Comparison of ENCODE assay signal across 9 mouse cellular contexts in genomic region chr11:117786294-117786693, GRCm38 (mm10). TPM values are rescaled to one million over a fixed set of nuclear protein-coding genes. Genes with fewer than 3 reads are reported as not detected.
A peak's percentile ranks its signal among the peaks of the same experiment; 100 is the strongest.
DNase-seq lines count a peak whose midpoint lies in the region; ATAC-seq and TF ChIP-seq lines count a peak whose summit lies in the region.
"Had no signal": no experiment of that assay in that cellular context is flagged by ENCODE, and none has a peak within 500 bp of the region (broad histone marks: within the 10 kb centered on the region; RNA-seq: fewer than 3 reads in every experiment).

No protein-coding gene starts in this region.

- H3K9ac ChIP-seq in intestine, embryonic 14.5 days (ENCODE audit: low read length), result no peak overlapping the region
- no peak overlapping the region for H3K9ac ChIP-seq in intestine, embryonic 15.5 days
- H3K9ac ChIP-seq in liver, embryonic 12.5 days, result no peak overlapping the region; the same call in 1 of the 2 replicates
- H3K9ac ChIP-seq: embryonic facial prominence, embryonic 15.5 days had no signal

- H3K4me1 ChIP-seq in intestine, embryonic 14.5 days (replicated peaks; ENCODE audit: control insufficient read depth, insufficient read depth, low read length), result peaks cover 18% of the 10 kb centered on the region
- H3K4me1 ChIP-seq in intestine, embryonic 15.5 days (replicated peaks), result peaks cover 29% of the 10 kb centered on the region
- 0 out of 2 replicates have a peak, but pooled peaks cover 2% of the 10 kb centered on the region for H3K4me1 ChIP-seq in cerebellum, adult 2 months (ENCODE audit: control insufficient read depth, insufficient read depth, low read length)
- H3K4me1 ChIP-seq in liver, embryonic 12.5 days, result peaks cover 70% of the 10 kb centered on the region

- no peak overlapping the region for H3K4me3 ChIP-seq in intestine, embryonic 14.5 days (ENCODE audit: low read depth, low read length)
- no peak overlapping the region for H3K4me3 ChIP-seq in intestine, embryonic 15.5 days (replicated peaks)
- H3K4me3 ChIP-seq in cerebellum, adult 2 months (replicated peaks; ENCODE audit: insufficient read depth, low read depth, low read length), result no peak overlapping the region
- H3K4me3 ChIP-seq in liver, embryonic 12.5 days, result no peak overlapping the region
- H3K4me3 ChIP-seq: embryonic facial prominence, embryonic 15.5 days had no signal

- DNase-seq in intestine, embryonic 14.5 days (ENCODE audit: low spot score), result peak; percentile 68
- peak; percentile 90 for DNase-seq in ES-CJ7 (ENCODE audit: low read depth, low spot score)
- DNase-seq in cerebellum, adult 2 months, result peak; percentile 65 to 67
- peak; percentile 54 to 65 for DNase-seq in heart, postnatal 36 days
- peak; percentile 75 for DNase-seq in retina, postnatal 1 day

- intact Hi-C loops in heart, postnatal 36 days (cut with DNase I), result loop anchor here (2.0 kb wide), 1 partner anchor 75 kb away; no protein-coding TSS in a partner anchor

- 13% methylated on average over 10 of the region's 10 CpGs for WGBS in intestine, embryonic 14.5 days
- 14% methylated on average over 10 of the region's 10 CpGs for WGBS in intestine, embryonic 15.5 days
- 17% methylated on average over 10 of the region's 10 CpGs for WGBS in cerebellum, adult 2 months
- 19% methylated on average over 10 of the region's 10 CpGs for WGBS in liver, embryonic 12.5 days (ENCODE audit: insufficient replicate concordance)

- no peak overlapping the region for H3K27ac ChIP-seq in intestine, embryonic 14.5 days (ENCODE audit: low read depth)
- no peak overlapping the region for H3K27ac ChIP-seq in intestine, embryonic 15.5 days
- no peak overlapping the region for H3K27ac ChIP-seq in cerebellum, adult 2 months (ENCODE audit: insufficient read depth, low read length)
- H3K27ac ChIP-seq in liver, embryonic 12.5 days, result peak overlapping the region; percentile 10; the same call in 1 of the 2 replicates
- H3K27ac ChIP-seq: embryonic facial prominence, embryonic 15.5 days had no signal

- no peak for ATAC-seq in intestine, embryonic 14.5 days (replicated peaks; ENCODE audit: low FRiP score, low TSS enrichment, low read depth)
- ATAC-seq in intestine, embryonic 15.5 days, result no peak
- ATAC-seq in liver, embryonic 12.5 days, result no peak
- ATAC-seq in erythroid progenitor cell, adult 5-6 weeks (replicated peaks; ENCODE audit: low FRiP score, poor library complexity, severe bottlenecking), result no peak

- no peaks in the 10 kb centered on the region for H3K27me3 ChIP-seq in intestine, embryonic 14.5 days (replicated peaks; ENCODE audit: control insufficient read depth, insufficient read depth, low read length)
- H3K27me3 ChIP-seq in intestine, embryonic 15.5 days (replicated peaks), result 0 out of 2 replicates have a peak, but pooled peaks cover 3% of the 10 kb centered on the region
- H3K27me3 ChIP-seq in cerebellum, adult 2 months (ENCODE audit: control insufficient read depth, insufficient read depth, low read length), result 0 out of 2 replicates have a peak, but pooled peaks cover 3% of the 10 kb centered on the region
- no peaks in the 10 kb centered on the region; the same call in none of the 2 replicates for H3K27me3 ChIP-seq in liver, embryonic 12.5 days (replicated peaks)
- H3K27me3 ChIP-seq: embryonic facial prominence, embryonic 15.5 days had no signal

- H3K9me3 ChIP-seq in intestine, embryonic 14.5 days (ENCODE audit: control insufficient read depth, low read length), result no peaks in the 10 kb centered on the region
- no peaks in the 10 kb centered on the region for H3K9me3 ChIP-seq in intestine, embryonic 15.5 days
- H3K9me3 ChIP-seq in liver, embryonic 12.5 days (replicated peaks), result no peaks in the 10 kb centered on the region
- H3K9me3 ChIP-seq: embryonic facial prominence, embryonic 15.5 days had no signal

- peak; percentile 83 for TF ChIP-seq CTCF in cerebellum, adult 2 months (IDR thresholded peaks at IDR 0.05; ENCODE audit: borderline replicate concordance, insufficient read depth, low read depth, low read length)

- H3K36me3 ChIP-seq in intestine, embryonic 14.5 days (ENCODE audit: control insufficient read depth, insufficient read depth, low read length), result no peaks in the 10 kb centered on the region
- no peaks in the 10 kb centered on the region for H3K36me3 ChIP-seq in intestine, embryonic 15.5 days
- H3K36me3 ChIP-seq in liver, embryonic 12.5 days, result peaks cover 60% of the 10 kb centered on the region
- H3K36me3 ChIP-seq: embryonic facial prominence, embryonic 15.5 days had no signal

- TF ChIP-seq POLR2A in cerebellum, adult 2 months (IDR thresholded peaks at IDR 0.05; ENCODE audit: borderline replicate concordance, insufficient read depth, low read length), result no peak

- no peak overlapping the region for H3K4me2 ChIP-seq in intestine, embryonic 14.5 days (ENCODE audit: low read length)
- no peak overlapping the region for H3K4me2 ChIP-seq in intestine, embryonic 15.5 days (replicated peaks)
- H3K4me2 ChIP-seq in liver, embryonic 12.5 days, result peak overlapping the region; percentile 28
- H3K4me2 ChIP-seq: embryonic facial prominence, embryonic 15.5 days had no signal

RNA-seq across cellular contexts. Expression of gene Tmc6, which starts 4.3 kb away (rescaled TPM):
- polyA plus RNA-seq in intestine, embryonic 14.5 days (2014; fragmentation: Nextera tagmentation; extraction: Ambion mirVana), result 20.7 and 26.1 TPM in 2 replicates
- 28.3 and 34.7 TPM in 2 replicates for polyA plus RNA-seq in intestine, embryonic 15.5 days (2015; fragmentation: Nextera tagmentation; extraction: Ambion mirVana)
- 10.9 and 13.7 TPM in 2 replicates for polyA plus RNA-seq in cerebellum, adult 2 months (2012; rRNA removed)
- total RNA-seq in heart, postnatal 36 days (2021), result 10 to 100 TPM; 11.2 to 18.4 TPM
- polyA plus RNA-seq in liver, embryonic 12.5 days (2016; fragmentation: Nextera tagmentation; extraction: Ambion mirVana), result 55.5 and 58.2 TPM in 2 replicates
- 478 and 628 TPM in 2 replicates for total RNA-seq in erythroid progenitor cell, adult 5-6 weeks (2015; ENCODE audit: low replicate concordance)
- total RNA-seq in erythroid progenitor cell, adult 5-6 weeks (2017; ENCODE audit: low replicate concordance), result 151 and 353 TPM in 2 replicates

RNA-seq across cellular contexts. Expression of gene Tmc8, which starts 4.4 kb away (rescaled TPM):
- 3.8 and 5.2 TPM in 2 replicates for polyA plus RNA-seq in intestine, embryonic 14.5 days (2014; fragmentation: Nextera tagmentation; extraction: Ambion mirVana)
- 6.6 and 7.7 TPM in 2 replicates for polyA plus RNA-seq in intestine, embryonic 15.5 days (2015; fragmentation: Nextera tagmentation; extraction: Ambion mirVana)
- 0.17 and 0.29 TPM in 2 replicates for polyA plus RNA-seq in cerebellum, adult 2 months (2012; rRNA removed)
- 1 to 10 TPM; 4.0 to 4.1 TPM for total RNA-seq in heart, postnatal 36 days (2021)
- 19.8 and 21.6 TPM in 2 replicates for polyA plus RNA-seq in liver, embryonic 12.5 days (2016; fragmentation: Nextera tagmentation; extraction: Ambion mirVana)
- total RNA-seq in erythroid progenitor cell, adult 5-6 weeks (2015; ENCODE audit: low replicate concordance), result 107 and 113 TPM in 2 replicates
- 60.6 and 72.4 TPM in 2 replicates for total RNA-seq in erythroid progenitor cell, adult 5-6 weeks (2017; ENCODE audit: low replicate concordance)

RNA-seq across cellular contexts. Expression of gene 6030468B19Rik, which starts 11.2 kb away (rescaled TPM):
- polyA plus RNA-seq in intestine, embryonic 14.5 days (2014; fragmentation: Nextera tagmentation; extraction: Ambion mirVana), result 0.28 TPM in 2 replicates
- 1.1 and 1.2 TPM in 2 replicates for polyA plus RNA-seq in intestine, embryonic 15.5 days (2015; fragmentation: Nextera tagmentation; extraction: Ambion mirVana)
- 0.16 TPM in 1 of 2 replicates, not detected in the other for polyA plus RNA-seq in cerebellum, adult 2 months (2012; rRNA removed)
- not detected for total RNA-seq in heart, postnatal 36 days (2021)
- polyA plus RNA-seq in liver, embryonic 12.5 days (2016; fragmentation: Nextera tagmentation; extraction: Ambion mirVana), result 97.6 and 97.7 TPM in 2 replicates
- 82.6 and 84.3 TPM in 2 replicates for total RNA-seq in erythroid progenitor cell, adult 5-6 weeks (2015; ENCODE audit: low replicate concordance)
- total RNA-seq in erythroid progenitor cell, adult 5-6 weeks (2017; ENCODE audit: low replicate concordance), result 23.8 and 25.8 TPM in 2 replicates

RNA-seq across cellular contexts. Expression of gene Gm20708, which starts 23.2 kb away (rescaled TPM):
- polyA plus RNA-seq in intestine, embryonic 14.5 days (2014; fragmentation: Nextera tagmentation; extraction: Ambion mirVana), result 0.83 TPM in 1 of 2 replicates, not detected in the other
- 0.26 and 0.38 TPM in 2 replicates for polyA plus RNA-seq in intestine, embryonic 15.5 days (2015; fragmentation: Nextera tagmentation; extraction: Ambion mirVana)
- 0.78 and 0.93 TPM in 2 replicates for polyA plus RNA-seq in cerebellum, adult 2 months (2012; rRNA removed)
- 1 to 10 TPM in 1 of 2 experiments, not detected in 1; 1.1 TPM for total RNA-seq in heart, postnatal 36 days (2021)
- polyA plus RNA-seq in liver, embryonic 12.5 days (2016; fragmentation: Nextera tagmentation; extraction: Ambion mirVana), result 0.23 and 0.27 TPM in 2 replicates
- total RNA-seq in erythroid progenitor cell, adult 5-6 weeks (2015; ENCODE audit: low replicate concordance), result 72.1 and 80.7 TPM in 2 replicates
- 3.4 and 18.5 TPM in 2 replicates for total RNA-seq in erythroid progenitor cell, adult 5-6 weeks (2017; ENCODE audit: low replicate concordance)

RNA-seq across cellular contexts. Expression of gene Syngr2, which starts 23.2 kb away (rescaled TPM):
- 145 TPM in 2 replicates for polyA plus RNA-seq in intestine, embryonic 14.5 days (2014; fragmentation: Nextera tagmentation; extraction: Ambion mirVana)
- 135 and 151 TPM in 2 replicates for polyA plus RNA-seq in intestine, embryonic 15.5 days (2015; fragmentation: Nextera tagmentation; extraction: Ambion mirVana)
- 14.0 and 14.7 TPM in 2 replicates for polyA plus RNA-seq in cerebellum, adult 2 months (2012; rRNA removed)
- total RNA-seq in heart, postnatal 36 days (2021), result 100 to 1,000 TPM; 109 to 119 TPM
- 61.5 and 66.4 TPM in 2 replicates for polyA plus RNA-seq in liver, embryonic 12.5 days (2016; fragmentation: Nextera tagmentation; extraction: Ambion mirVana)
- 65.4 and 86.5 TPM in 2 replicates for total RNA-seq in erythroid progenitor cell, adult 5-6 weeks (2015; ENCODE audit: low replicate concordance)
- total RNA-seq in erythroid progenitor cell, adult 5-6 weeks (2017; ENCODE audit: low replicate concordance), result 35.0 and 41.8 TPM in 2 replicates

Comparison
In these comparisons a context has a peak if more than half of its experiments do, and no peak if none do; other contexts are left out.
1. RNA of gene 6030468B19Rik, which starts 11.2 kb away (polyA plus RNA-seq): 97.6 to 97.7 TPM in liver, embryonic 12.5 days; 1.1 to 1.2 TPM in intestine, embryonic 15.5 days, 0.28 TPM in intestine, embryonic 14.5 days and 0.16 TPM in cerebellum, adult 2 months; every median in the first group is over 10 times any median in the second.
2. Peak in every context shown above with its lines, with median percentiles within 50 percentile points of each other: DNase-seq.